Mouse (Mus musculus): ENCODE results near the gene Chrne. TPM values are rescaled to one million over a fixed set of nuclear protein-coding genes. Genes with fewer than 3 reads are reported as not detected.

Chrne gene
- total and polyA plus RNA-seq, 2 experiments from 2014 or later = 0.59 to 4.5 TPM

- 0 out of 2 replicates have a peak, but pooled peaks have one; percentile 27 for ATAC-seq
- Histone ChIP-seq H3K4me1 (ENCODE audit: insufficient read depth, low read length) (peaks cover 6% of the 10 kb centered on the region), H3K27ac (no peak within 1 kb of the TSS), H3K9me3 (ENCODE audit: low read length) (no peaks in the 10 kb centered on the region), H3K4me2 (ENCODE audit: low read depth, low read length) (peak within 1 kb of the TSS; percentile 54), H3K27me3 (ENCODE audit: insufficient read depth, low read length) (no peaks in the 10 kb centered on the region), H3K4me3 (ENCODE audit: low read length) (peak within 1 kb of the TSS; percentile 20), H3K36me3 (ENCODE audit: insufficient read depth, low read length) (peaks cover 24% of the 10 kb centered on the region), H3K9ac (replicated peaks; ENCODE audit: low read length) (peak within 1 kb of the TSS; percentile 35)
- TF ChIP-seq CTCF (IDR thresholded peaks at IDR 0.05; ENCODE audit: low read depth) = no peak
- peak; percentile 10 for DNase-seq (ENCODE audit: low spot score)
- 20% methylated on average over 21 of the region's 21 CpGs for WGBS
Observed at GRCm38 (mm10) chr11:70615516-70616093, 3.4 kb downstream of the Chrne start, which contains the start of gene 4930544D05Rik. Gene 4930544D05Rik, plus strand, starts transcription at chr11:70615848.

GRCm38 (mm10) chr11:70615074-70615473 is 3.9 kb downstream of the Chrne start:
- Histone ChIP-seq H3K27ac (no peak overlapping the region), H3K36me3 (ENCODE audit: insufficient read depth, low read length) (peaks cover 27% of the 10 kb centered on the region), H3K27me3 (ENCODE audit: insufficient read depth, low read length) (no peaks in the 10 kb centered on the region), H3K4me1 (ENCODE audit: insufficient read depth, low read length) (peaks cover 6% of the 10 kb centered on the region), H3K4me3 (ENCODE audit: low read length) (peak overlapping the region; percentile 20), H3K4me2 (ENCODE audit: low read depth, low read length) (peak overlapping the region; percentile 54), H3K9me3 (ENCODE audit: low read length) (no peaks in the 10 kb centered on the region), H3K9ac (replicated peaks; ENCODE audit: low read length) (peak overlapping the region; percentile 35)
- 5% methylated on average over 17 of the region's 17 CpGs for WGBS
- DNase-seq (ENCODE audit: low spot score) (peak; percentile 42), ATAC-seq (peak; percentile 46; the same call in 1 of the 2 replicates)
- peak; percentile 42 for TF ChIP-seq CTCF (IDR thresholded peaks at IDR 0.05; ENCODE audit: low read depth)

DNA sequence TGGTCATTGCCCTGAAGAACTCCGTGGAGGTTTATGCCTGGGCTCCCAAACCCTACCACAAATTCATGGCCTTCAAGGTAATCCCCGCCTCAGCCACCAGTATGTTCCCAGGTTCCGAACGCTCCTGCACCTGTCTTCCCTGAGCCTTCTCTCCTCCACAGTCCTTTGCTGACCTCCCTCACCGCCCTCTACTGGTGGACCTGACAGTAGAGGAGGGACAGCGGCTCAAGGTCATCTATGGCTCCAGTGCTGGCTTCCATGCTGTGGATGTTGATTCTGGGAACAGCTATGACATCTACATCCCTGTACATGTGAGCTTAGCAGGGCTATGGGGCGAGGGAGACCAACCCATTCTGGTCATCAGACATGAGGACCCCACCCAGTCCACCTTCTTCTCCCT is 6.5 kb downstream of the Chrne start:
- Histone ChIP-seq H3K9me3 (ENCODE audit: low read length) (no peaks in the 10 kb centered on the region), H3K4me3 (ENCODE audit: low read length) (no peak overlapping the region), H3K27ac (no peak overlapping the region), H3K9ac (replicated peaks; ENCODE audit: low read length) (no peak overlapping the region), H3K4me2 (ENCODE audit: low read depth, low read length) (no peak overlapping the region), H3K36me3 (ENCODE audit: insufficient read depth, low read length) (peaks cover 43% of the 10 kb centered on the region), H3K4me1 (ENCODE audit: insufficient read depth, low read length) (peaks cover 6% of the 10 kb centered on the region), H3K27me3 (ENCODE audit: insufficient read depth, low read length) (no peaks in the 10 kb centered on the region)
- ATAC-seq (no peak), DNase-seq (ENCODE audit: low spot score) (no peak)
- TF ChIP-seq CTCF (IDR thresholded peaks at IDR 0.05; ENCODE audit: low read depth) = no peak
- WGBS = 79% methylated on average over 7 of the region's 7 CpGs

DNA sequence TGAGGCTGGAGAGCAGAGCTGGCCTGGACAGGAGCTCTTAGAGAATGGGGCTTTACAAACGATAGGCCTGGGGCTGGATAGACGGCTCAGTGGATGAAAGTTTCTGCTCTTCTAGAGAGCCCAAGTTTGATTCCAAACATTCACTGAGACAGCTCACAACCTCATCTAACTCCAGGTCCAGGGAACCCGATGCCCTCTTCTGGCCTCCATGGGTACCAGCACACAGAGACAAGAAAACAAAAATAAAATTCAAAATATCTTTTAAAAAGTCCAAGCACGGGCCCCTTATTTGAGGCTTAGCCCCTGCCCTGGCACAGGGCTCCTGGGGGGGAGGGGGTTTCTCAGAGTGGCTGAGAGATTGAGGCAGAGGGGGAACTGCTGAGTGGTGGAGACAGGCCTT is 8.3 kb downstream of the Chrne start:
- Histone ChIP-seq H3K4me3 (ENCODE audit: low read length) (no peak overlapping the region), H3K4me1 (ENCODE audit: insufficient read depth, low read length) (peaks cover 6% of the 10 kb centered on the region), H3K9ac (replicated peaks; ENCODE audit: low read length) (no peak overlapping the region), H3K36me3 (ENCODE audit: insufficient read depth, low read length) (peaks cover 58% of the 10 kb centered on the region), H3K4me2 (ENCODE audit: low read depth, low read length) (no peak overlapping the region), H3K27me3 (ENCODE audit: insufficient read depth, low read length) (no peaks in the 10 kb centered on the region), H3K27ac (no peak overlapping the region), H3K9me3 (ENCODE audit: low read length) (no peaks in the 10 kb centered on the region)
- ATAC-seq = no peak
- peak; percentile 10 for DNase-seq (ENCODE audit: low spot score)
- peak; percentile 37 for TF ChIP-seq CTCF (IDR thresholded peaks at IDR 0.05; ENCODE audit: low read depth)
- 80% methylated on average over 4 of the region's 4 CpGs for WGBS

GRCm38 (mm10) chr11:70608381-70609066 is 10.5 kb downstream of the Chrne start:
- TF ChIP-seq CTCF (IDR thresholded peaks at IDR 0.05; ENCODE audit: low read depth) = peak; percentile 49
- peaks cover 76% of the 10 kb centered on the region for H3K36me3 ChIP-seq (ENCODE audit: insufficient read depth, low read length)
- WGBS = 84% methylated on average over 26 of the region's 26 CpGs
- H3K4me2 ChIP-seq (ENCODE audit: low read depth, low read length) = no peak overlapping the region
- ATAC-seq = no peak
- H3K9ac ChIP-seq (replicated peaks; ENCODE audit: low read length) = no peak overlapping the region
- DNase-seq (ENCODE audit: low spot score) = peak; percentile 34
- H3K9me3 ChIP-seq (ENCODE audit: low read length) = no peaks in the 10 kb centered on the region
- H3K4me3 ChIP-seq (ENCODE audit: low read length) = no peak overlapping the region
- H3K4me1 ChIP-seq (ENCODE audit: insufficient read depth, low read length) = no peaks in the 10 kb centered on the region
- no peaks in the 10 kb centered on the region for H3K27me3 ChIP-seq (ENCODE audit: insufficient read depth, low read length)
- no peak overlapping the region for H3K27ac ChIP-seq

DNA sequence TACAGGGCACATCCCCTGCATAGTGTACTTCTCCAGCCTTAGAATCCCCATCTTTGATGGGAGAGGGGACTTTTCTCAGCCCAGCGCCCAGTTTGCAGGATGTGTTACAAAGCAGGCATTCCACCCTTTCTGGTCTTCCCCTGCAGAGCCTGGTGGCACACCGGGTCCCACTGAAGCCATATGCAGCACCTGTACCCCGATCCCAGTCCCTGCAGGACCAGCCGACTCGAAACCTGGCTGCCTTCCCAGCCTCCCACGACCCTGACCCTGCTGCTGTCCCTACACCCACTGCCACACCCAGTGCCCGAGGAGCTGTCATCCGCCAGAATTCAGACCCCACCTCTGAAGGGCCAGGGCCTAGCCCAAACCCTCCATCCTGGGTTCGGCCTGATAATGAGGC is 11.4 kb downstream of the Chrne start:
- H3K9me3 ChIP-seq (ENCODE audit: low read length) = no peaks in the 10 kb centered on the region
- no peak overlapping the region for H3K4me3 ChIP-seq (ENCODE audit: low read length)
- no peak for TF ChIP-seq CTCF (IDR thresholded peaks at IDR 0.05; ENCODE audit: low read depth)
- DNase-seq (ENCODE audit: low spot score) = no peak
- H3K4me1 ChIP-seq (ENCODE audit: insufficient read depth, low read length) = no peaks in the 10 kb centered on the region
- no peaks in the 10 kb centered on the region for H3K27me3 ChIP-seq (ENCODE audit: insufficient read depth, low read length)
- peaks cover 72% of the 10 kb centered on the region for H3K36me3 ChIP-seq (ENCODE audit: insufficient read depth, low read length)
- no peak overlapping the region for H3K4me2 ChIP-seq (ENCODE audit: low read depth, low read length)
- no peak for ATAC-seq
- H3K9ac ChIP-seq (replicated peaks; ENCODE audit: low read length) = no peak overlapping the region
- WGBS = 92% methylated on average over 9 of the region's 9 CpGs
- H3K27ac ChIP-seq = no peak overlapping the region

DNA sequence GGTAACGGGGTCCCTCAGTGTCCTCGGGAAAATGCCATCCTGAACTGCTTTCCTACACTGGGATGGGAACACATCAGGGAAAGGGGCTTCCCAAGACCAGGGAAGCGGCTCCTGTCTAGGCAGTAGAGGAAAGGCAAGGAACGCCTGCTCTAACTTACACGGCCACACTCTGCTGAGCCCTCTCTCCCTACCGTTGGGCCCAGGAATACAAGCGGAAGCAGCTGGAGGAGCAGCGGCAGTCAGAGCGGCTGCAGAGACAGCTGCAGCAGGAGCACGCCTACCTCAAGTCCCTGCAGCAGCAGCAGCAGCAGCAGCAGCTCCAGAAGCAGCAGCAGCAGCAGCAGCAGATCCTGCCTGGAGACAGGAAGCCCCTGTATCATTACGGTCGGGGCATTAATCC is 12.3 kb downstream of the Chrne start:
- 73% methylated on average over 12 of the region's 12 CpGs for WGBS
- Histone ChIP-seq H3K27ac (no peak overlapping the region), H3K4me2 (ENCODE audit: low read depth, low read length) (no peak overlapping the region), H3K4me3 (ENCODE audit: low read length) (no peak overlapping the region), H3K9ac (replicated peaks; ENCODE audit: low read length) (no peak overlapping the region), H3K27me3 (ENCODE audit: insufficient read depth, low read length) (no peaks in the 10 kb centered on the region), H3K4me1 (ENCODE audit: insufficient read depth, low read length) (no peaks in the 10 kb centered on the region), H3K9me3 (ENCODE audit: low read length) (no peaks in the 10 kb centered on the region), H3K36me3 (ENCODE audit: insufficient read depth, low read length) (peaks cover 71% of the 10 kb centered on the region)
- ATAC-seq (no peak), DNase-seq (ENCODE audit: low spot score) (no peak)
- TF ChIP-seq CTCF (IDR thresholded peaks at IDR 0.05; ENCODE audit: low read depth) = no peak

Data from hindbrain, postnatal 0 days (tissue).